Mouse (Mus musculus) lung, adult 18-20 months (tissue): Measurements from ENCODE around the gene Pold1.
A peak's percentile ranks its signal among the peaks of the same experiment; 100 is the strongest.

Source experiments
- DNase-seq, 2 experiments: peaks; one replicate each; pipeline ENCODE4 v3.0.0; 2022; ENCODE audit warnings: mixed read lengths in 2 of 2

Pold1 gene

DNA sequence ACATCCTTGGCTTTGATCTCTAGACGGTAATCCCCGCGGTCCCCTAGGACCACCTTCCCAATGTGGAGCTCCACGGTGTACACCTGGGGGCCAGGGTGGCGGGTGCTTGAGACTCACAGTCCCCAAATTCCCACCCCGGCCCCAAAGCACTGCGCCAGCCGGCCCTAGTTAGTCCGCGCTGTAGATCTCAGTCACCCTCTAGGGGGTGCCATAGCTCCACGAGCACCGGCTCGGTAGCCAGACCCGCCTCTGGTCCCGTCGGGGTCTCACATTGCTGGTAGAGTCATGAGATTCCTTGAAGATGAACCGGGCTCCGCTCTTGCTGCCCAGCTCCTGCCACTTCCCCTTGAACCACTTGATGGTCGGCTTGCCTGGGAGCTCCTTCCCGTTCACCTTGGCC, 26.9 kb downstream of the Pold1 start:
- peak; percentile 49 to 63 for DNase-seq

DNA sequence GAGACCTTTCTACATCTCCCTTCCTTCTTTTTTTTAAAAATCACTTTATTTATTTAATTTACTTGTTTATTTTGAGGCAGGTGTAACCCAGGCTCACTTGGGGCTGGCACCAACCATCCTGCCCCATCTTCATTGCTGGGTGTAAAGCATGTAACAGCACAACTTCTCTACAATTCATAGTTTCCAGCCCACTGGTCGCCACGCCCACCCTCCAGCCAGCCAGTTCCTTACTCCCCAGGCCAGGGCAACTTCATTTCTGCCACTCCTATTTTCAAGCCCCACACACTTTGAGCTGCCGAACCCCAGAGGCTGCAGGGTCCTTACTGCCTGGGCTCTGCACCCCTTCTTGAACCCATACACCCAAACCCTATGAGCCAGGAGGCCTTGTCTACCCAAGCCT, 27.7 kb downstream of the Pold1 start:
- DNase-seq = no peak

- no peak for DNase-seq
Measured at GRCm38 (mm10) chr7:44519240-44519913, 29.3 kb downstream of the Pold1 start.

- DNase-seq = no peak
Measured at GRCm38 (mm10) chr7:44507491-44507890, 41.2 kb downstream of the Pold1 start.

GRCm38 (mm10) chr7:44501563-44502115, 47.0 kb downstream of the Pold1 start:
- peak; percentile 41 to 52 for DNase-seq

GRCm38 (mm10) chr7:44500046-44500445, 48.6 kb downstream of the Pold1 start:
- no peak for DNase-seq

- DNase-seq = no peak
Measured at GRCm38 (mm10) chr7:44498922-44499321, 49.7 kb downstream of the Pold1 start.

GRCm38 (mm10) chr7:44497361-44498055, 51.1 kb downstream of the Pold1 start:
- DNase-seq = no peak

GRCm38 (mm10) chr7:44496771-44497109, 51.9 kb downstream of the Pold1 start:
- no peak for DNase-seq

DNA sequence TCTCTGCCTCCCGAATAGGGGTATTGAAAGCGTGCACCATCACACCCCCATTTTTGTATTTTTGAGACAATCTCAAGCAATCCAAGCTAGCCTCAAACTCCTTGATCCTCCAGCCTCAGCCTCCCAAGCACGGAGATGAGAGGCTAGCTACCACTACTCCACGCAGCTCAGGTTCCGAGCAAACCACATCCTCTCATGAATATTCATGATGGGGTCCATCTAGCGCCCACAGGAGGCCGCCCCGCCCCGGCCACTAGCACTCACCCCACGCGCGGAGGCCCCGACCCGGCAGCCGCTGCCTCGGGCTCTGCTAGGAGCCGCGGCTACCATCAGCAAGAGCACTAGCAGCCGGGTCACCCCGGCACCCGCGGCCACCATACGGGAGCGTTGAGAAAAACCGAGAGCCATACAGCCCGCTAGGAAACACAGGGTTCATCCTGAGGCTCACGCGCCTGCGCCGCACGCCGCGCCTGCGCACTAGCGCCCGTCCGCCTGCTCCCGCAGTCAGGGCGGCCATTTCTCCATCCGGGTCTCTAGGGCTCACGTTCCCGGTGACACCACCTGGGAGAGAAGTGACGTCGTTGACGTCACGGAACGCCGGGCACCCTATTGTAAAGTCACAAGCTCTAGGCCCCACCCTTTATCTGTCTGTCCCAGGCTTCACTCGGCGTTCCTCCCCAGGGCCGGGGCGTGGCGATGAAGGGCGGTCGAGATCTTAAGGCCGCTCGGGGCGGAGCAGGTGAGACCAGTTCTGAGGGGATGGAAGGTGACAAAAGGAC, 52.5 kb downstream of the Pold1 start, which contains the start of the genes Emc10 and Fam71e1:
Emc10 (minus strand) TSS at position 538 of the 779 bp plus-strand sequence.
Fam71e1 (plus strand) TSS at position 590 of the 779 bp plus-strand sequence.
- DNase-seq = peak; percentile 96 to 98

- DNase-seq = no peak
Measured at GRCm38 (mm10) chr7:44495086-44495485, 53.6 kb downstream of the Pold1 start.

- DNase-seq = peak in 1 of 2 experiments; percentile 4
Measured at GRCm38 (mm10) chr7:44494681-44495080, 54.0 kb downstream of the Pold1 start.

DNA sequence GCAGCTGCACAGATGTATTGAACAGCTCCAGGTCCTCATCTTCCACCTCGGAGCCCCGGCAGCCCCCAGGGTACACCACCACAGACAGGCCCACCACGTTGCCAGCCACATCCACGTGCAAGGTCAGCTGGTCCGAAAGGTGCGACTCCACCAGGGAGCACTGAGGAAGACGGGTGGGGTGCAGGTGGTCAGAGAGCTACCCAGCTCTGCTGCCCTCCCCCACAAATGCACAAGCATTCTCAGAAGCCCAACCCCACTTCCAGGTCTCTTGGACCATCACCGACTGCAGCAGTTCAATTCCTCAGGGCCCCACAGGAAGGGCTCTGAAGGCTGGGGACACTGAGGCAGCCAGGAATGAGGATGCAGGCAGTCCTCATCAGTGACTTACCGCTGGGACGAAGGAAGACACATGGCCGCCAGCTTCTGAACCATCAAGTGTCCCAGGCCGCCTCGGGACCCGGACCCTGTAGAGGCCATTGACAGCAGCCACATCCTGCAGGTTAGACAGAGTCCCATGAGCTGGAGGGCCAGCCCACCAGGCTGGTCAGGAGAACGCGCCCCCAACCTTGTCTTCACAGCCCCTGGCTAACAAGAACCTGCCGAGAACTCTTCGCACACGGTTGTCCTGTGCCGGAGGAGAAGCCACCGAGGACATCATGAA, 56.4 kb downstream of the Pold1 start:
- DNase-seq = peak in 1 of 2 experiments; percentile 2

DNA sequence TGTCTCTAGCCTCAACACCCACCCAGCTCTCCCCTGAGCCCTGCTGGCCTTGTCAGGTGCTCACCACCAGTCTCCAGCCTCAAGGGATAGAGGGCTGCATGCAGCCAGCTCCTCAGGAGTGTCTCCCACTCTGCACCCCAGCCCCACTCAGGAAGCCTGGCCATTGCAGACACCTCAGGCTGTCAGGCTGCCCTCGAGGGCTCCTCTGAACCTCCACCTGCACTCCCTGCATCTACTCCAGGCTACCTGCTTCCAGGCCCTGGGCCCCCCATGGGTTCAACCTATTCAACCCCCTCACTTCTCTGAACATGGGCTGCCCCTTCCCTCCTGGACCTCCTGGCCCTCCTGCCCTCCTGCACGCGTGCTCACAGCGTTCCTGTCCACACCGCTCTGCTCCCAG, 57.3 kb downstream of the Pold1 start:
- no peak for DNase-seq

DNA sequence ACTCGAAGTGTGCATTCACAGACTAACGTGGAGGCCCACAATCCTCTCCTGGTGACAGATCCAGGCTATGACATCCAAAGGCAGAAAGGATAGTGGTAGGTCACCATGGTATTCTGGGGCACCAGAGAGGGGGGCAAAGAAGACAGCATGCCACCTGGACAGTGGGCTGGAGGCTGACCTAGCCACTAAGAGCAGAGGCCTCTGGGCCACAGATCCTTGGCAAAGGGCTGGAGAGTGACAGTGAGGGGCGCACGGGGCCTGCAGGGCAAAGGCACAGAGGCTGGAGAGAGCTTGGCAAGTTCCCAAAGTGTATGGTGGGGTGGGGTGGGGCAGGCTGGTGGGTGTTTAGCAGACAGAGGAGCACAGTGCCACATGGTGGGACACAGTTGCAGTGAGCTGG, 58.4 kb downstream of the Pold1 start:
- peak in 1 of 2 experiments; percentile 1 for DNase-seq

GRCm38 (mm10) chr7:44488545-44488944, 60.1 kb downstream of the Pold1 start:
- no peak for DNase-seq

DNA sequence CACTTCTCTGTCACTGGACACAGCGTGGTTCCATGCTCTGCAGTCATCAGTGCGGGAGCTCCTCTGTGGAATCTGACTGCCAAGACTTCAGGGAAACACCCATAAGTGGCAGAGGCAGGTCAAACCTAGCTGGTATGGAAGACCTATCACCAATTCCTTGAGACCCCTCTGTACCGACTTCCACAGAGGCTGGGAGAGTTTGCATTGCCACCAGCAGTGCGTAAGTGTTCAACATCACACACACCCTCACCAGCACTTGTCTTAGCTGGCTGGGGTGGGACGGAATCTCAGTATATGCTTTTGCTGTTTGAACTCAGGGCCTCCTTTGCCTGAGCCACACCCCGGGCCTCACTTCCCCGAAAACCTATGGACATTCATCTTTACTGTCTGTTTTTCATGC, 60.7 kb downstream of the Pold1 start:
- peak in 1 of 2 experiments; percentile 1 for DNase-seq

- peak in 1 of 2 experiments; percentile 3 for DNase-seq
Measured at GRCm38 (mm10) chr7:44486927-44487575, 61.6 kb downstream of the Pold1 start.

DNA sequence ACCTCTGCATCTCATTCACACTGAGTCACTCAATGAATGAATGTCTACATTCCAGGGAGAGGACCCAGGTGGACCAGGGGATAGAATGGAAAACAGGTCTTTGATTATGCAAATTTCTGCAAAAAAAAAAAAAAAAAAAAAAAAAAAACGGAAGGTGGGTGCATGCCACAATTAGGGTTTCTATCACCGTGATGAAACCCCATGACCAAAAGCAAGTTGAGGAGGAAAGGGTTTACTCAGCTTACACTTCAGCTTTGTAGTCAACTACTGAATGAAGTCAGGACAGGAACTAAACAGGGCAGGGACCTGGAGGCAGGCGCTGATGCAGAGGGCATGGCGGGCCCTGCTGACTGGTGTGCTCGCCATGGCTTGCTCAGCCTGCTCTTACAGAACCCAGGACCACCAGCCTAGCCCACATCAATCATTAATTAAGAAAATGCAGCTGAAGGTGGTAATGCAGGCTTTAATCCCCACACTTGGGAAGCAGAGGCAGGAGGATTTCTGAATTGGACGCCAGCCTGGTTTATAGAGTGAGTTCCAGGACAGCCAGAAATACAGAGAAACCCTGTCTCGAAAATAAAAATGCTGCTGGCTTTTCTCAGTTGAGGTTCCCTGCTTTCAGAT, 63.0 kb downstream of the Pold1 start:
- peak in 1 of 2 experiments; percentile 1 for DNase-seq

DNA sequence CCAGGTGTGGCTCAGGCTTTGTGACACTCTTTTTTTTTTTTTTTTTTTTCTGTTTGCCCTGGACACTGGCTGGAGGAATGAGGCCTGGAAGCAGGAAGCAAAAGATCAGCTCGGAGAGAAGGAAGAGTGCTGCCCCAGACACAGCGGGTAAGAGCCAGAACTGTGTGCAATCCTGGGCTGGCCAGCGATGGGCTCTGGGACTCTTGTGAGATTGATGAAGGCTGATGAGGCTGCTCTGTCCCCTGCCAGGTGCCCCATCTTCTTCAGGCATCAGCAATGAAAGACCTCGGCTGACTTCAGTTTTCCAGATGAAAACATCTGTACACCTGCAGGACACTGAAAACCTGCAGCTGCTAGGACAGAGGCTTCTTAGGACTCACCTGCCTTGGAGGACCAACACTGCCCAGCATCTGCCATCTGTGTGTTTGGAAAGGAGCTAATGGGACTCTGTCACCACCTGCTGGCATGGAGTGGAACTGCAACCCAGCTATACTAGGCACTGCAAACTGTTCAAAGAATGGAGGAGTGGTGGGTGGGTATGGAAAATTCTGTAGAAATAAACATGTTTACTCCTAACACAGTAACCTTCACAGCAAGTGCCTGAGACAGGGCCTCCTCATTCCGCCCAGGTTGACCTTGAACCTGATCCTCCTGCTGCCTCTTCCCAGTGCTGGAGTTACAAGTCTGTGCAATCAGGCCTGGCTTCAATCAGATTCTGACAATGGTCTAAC, 63.6 kb downstream of the Pold1 start:
- DNase-seq = peak; percentile 57 to 59

GRCm38 (mm10) chr7:44484109-44484508, 64.5 kb downstream of the Pold1 start:
- peak in 1 of 2 experiments; percentile 1 for DNase-seq
